Mouse (Mus musculus) right cerebral cortex, postnatal 36 days (tissue): ENCODE data around the gene Impdh1.

Source experiments
- DNase-seq, 2 experiments: peaks; one replicate each; pipeline ENCODE4 v3.0.0; 2022; ENCODE audit warnings: low spot score in 2 of 2, mixed read lengths in 1 of 2

Gene Impdh1

DNA sequence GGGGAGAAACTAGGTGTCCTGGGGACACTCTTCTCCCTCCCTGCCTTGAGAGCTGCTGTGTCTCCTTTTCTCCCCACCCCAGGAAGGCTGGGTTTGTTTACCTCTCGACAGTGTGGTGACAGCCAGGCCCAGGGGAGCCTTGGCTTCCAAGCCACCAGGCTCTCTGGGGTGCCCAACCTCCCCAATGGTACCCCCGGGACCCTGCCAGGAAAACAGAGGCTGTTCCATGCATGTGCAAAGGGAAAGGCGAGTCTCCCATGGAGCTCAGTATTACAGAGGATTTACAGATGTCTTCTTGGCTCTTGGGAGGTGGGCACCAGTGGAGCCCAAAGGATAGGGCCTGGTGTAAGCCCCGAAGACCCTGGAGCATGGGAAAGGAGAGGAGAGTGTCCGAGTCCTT is 2.7 kb downstream of the Impdh1 start:
- DNase-seq = no peak

DNA sequence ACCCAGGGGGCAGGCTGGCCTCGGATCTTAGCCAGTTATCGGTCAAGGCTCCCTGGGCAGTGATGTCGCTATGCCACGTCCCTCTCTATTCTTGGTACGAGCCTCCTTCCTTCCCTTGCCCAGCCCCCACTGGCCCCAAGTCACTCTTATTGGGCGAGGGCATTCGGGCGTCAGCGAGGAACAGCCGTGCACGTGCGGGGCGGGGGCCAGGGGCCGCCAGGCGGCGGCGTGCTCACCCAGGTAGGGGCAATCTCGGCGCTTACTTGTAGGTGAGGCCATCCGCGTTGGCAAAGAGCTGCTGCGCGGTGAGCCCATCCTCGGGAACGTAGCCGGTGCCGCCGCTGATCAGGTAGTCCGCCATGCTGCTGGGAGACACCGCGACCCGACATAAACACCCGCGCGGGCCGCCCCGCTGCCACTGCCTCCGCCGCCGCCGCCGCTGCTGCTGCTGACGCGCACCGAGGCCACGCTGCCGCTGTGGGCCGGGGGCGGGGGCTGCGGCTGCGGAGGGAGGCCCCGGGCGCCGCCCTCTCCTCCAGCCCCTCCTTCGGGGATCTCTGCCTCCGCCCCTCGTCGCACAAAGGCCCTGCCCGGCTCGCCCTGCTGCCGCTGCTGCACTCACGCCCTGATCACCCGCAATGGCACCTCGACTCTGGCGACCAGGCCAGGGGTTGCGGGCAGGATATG is 4.2 kb downstream of the Impdh1 start:
- peak; percentile 56 to 67 for DNase-seq

DNA sequence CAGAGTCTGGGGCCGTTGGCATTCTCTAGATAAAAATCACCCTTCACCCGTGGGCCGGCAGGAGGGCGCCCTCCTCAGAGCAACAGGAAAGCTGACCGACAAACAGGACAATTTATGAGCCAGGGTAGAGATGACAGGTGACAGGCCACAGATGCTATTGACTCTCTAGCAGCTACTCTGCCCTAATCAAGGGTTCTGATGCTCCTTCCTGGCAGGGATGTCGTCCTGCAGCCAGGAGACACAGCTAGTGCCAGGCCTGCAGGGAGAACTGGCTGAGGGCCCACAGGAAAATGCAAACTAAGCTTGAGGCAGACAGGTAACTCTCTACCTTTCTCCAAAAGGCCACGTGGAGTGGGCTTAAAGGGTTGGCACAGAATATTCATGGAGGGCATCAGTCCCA is 5.0 kb downstream of the Impdh1 start:
- no peak for DNase-seq

DNA sequence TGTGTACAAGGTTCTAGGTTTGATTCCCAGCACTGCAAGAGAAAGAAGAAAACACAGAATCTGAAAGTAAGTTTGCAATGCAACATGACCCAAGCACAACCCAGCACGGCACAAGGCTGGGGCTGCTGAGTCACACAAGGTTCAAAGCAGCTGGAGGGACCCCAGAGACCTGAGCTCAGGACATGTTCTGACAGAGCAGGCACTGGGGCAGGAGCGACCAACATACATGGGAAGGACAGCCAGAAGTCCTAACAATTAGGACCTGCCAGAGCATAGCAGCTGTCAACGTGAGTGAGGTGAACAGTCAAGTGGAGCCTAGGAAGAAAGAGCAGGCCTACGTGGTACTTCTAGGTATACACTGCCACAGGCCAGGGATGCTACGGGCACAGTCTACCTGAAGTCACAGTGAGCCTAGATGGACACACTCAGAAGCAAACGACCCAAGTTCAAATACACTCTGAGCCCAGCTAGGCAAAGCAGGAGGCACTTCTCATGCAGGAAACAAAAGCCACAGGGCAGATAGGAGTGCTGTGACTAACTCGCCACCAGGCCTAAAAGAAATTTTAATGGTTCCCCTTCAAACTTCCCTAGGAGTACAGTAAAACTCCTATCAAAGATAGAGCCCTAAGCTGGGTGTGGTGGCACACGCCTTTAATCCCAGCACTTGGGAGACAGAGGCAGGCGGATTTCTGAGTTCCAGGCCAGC is 5.8 kb downstream of the Impdh1 start:
- DNase-seq = no peak

DNA sequence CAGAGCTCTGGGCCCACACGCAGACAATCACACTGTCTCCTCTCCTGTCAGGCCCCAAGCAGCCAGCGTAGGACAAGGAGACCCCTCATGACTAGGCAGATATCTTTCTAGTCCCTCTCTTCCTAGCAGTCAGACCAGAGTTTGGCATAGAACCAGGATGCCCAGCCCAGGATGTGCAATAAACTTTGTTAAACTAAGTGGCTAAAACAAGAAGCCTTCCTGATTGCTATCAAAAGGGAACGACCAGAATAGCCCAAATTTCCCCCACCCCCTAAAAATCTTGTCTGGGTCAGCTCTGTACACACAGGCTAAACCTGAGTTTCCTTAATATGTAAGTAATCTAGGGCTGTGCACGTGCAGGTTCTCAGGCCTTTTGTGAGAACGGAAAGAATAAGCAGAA is 8.0 kb downstream of the Impdh1 start:
- DNase-seq = no peak

DNA sequence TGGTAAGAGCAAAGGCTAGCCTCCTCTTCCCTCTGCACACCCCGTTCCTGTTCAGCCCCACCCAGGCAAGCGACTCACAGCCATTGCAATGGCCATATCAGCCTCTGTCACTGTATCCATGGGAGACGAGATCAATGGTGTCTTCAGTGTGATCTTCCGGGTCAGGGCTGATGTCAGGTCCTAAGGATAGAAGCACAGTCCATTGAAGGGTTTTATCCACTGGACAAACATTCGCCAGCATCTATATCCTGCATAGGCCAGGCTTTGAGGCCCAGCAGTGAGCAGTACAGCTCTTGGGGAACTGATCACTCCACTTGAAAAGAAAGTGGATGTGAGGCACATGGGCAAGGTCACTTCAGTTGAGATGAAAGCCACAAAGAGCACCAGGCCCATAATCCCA is 9.1 kb downstream of the Impdh1 start:
- DNase-seq = no peak

DNA sequence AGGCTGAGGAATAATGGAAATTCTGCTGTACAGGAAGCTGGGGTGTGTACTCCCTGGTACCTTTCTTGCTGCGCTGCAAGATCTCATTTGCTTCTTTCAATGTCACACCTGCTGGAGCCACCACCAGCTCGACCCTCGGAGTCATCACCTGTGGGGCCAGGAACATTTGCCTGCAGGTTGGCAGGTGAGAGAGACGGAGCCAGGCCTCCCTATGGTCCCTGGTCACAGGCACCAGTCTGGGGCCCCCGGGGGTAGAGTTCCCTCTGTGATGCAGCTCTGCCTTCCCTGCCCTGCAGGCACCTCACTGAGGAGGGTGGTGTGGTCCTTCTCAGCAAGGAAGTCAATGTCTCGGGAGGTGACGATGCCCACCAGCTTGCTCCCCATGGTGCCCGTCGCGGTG is 10.2 kb downstream of the Impdh1 start:
- DNase-seq = no peak

DNA sequence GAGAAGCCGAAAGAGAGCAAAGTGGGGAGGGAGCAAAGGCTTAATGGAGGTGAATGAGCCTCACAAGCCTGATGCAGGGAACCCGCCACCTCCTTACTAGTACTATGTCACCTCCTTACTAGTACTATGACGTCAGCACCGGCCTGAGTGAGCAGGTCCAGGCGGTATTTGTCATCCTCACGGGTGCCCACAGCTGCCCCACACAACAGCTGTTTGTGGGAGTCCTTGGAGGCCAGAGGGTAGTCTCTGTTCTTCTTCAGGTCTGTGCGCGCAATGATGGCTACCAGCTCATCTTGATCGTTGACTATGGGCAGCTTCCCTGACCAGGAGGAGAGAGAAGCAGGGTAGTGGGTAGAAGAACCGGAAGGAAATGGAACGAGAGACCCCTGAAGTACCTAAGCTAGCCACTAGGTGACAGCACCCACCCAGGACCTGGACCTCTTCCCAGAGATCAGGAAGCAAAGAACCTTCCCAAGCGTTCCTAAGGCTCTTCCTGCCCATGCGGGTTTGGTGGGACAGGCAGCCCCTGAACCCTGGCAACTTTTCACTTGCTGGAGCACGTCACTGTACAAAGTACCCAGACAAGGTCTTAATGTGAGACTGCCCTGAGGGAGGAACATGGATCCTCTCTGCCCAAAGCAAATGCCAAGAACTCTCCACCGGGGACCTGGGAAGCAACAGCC is 11.1 kb downstream of the Impdh1 start:
- no peak for DNase-seq

DNA sequence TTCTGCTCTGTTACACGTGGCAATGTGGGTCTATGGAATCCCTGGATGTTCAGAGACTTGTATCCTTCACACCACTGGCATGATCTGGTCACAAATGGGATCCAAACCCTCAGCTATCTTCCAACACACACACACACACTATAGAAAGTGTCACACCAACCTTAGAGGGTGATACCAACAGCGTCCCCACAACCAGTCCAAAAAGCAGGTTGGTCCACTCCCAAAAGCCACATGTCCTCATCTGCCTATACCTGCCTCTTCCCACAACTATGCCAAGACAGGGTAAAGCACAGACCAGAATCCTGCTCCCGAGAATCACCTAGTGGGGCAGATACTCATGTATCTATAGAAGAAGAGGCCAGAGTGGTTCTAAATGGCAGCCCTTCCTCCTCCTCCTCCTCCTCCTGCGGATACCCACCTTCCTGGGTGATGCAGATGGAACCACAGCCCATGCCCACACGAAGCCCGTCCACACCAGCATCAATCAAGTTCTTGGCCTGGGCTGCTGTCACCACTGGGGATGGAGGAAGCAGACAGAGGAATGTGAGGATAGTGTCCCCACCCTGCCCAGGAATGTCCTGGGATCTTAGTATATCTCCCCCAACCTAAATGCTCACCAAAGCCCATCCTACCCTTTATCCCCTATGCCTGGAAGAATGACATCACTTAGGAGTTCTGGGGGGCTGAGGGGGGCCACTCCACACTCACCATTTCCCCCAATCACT is 12.1 kb downstream of the Impdh1 start:
- no peak for DNase-seq

DNA sequence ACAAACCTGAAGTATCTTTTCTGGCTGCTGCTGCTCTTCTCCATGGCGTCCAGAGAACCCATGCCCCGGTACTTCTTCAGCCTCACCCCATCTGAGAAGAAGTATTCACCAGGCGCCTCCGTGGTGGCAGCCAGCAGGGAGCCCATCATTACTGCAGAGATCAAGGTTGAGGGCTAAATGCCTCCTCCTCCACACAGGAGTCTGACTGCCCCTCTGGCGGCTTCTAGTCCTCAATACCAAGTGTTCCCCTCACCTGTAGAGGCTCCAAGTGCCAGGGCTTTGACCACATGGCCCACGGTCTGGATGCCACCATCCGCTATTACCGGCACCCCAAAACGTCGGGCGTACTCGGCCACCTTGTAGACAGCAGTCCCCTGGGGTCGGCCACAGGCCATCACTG is 13.1 kb downstream of the Impdh1 start:
- no peak for DNase-seq

DNA sequence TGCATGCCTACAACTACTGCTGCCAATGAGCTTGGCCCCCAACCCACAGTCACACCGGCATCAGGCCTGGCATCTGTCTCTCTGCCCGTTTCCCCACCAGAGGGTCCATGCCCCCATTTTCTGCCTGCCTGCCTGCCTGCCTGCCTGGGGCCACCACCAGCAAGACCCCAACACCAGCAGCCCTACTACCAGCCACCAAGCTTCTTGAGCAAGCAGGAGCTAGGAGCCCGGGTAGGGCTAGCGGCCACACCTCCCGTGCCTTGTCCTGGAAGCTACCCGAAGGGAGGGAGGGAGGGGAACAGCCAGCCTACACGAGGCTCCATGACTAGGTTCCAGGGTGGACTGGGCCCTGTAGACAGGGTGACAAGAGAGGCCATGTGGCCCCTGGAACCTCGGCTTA is 14.2 kb downstream of the Impdh1 start:
- DNase-seq = no peak

DNA sequence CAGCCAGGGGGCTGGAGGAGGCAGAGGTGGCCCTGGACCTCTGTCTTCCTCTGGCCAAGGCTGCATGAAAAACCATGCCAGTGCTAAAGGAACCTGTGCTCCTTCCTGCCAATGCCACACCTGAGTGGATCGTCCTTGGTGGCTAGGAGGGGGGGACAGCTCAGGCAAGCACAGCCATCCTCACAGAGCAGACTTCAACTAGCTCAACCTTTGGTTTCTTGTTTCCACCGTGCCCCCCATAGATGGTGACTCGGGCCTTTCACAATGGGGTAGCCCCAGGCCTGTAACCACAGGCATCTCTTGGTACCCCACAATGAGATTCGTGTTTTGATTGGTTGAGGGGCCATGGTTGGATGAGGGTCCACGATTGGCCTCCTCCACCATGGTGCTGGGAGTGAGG is 14.8 kb downstream of the Impdh1 start:
- DNase-seq = no peak

DNA sequence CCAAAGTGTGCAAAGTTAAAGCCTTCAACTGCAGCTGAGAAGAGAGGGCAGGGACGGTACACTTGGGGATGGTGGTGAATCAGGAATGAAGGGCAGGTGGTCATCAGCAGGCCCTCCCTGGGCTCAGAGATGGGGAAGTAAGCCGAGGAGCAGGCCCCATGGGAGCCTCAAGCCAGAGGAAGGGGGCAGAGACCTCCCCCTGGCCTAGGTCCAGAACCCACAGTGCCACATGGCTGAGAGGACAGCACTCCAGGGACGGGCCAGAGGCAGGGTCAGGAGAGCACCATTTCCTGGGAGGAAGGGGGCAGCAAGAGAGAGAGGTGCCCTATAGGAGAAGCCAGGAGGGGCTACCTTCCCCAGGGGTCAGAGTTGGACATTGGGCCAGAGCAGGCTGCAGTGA is 15.7 kb downstream of the Impdh1 start:
- no peak for DNase-seq

DNA sequence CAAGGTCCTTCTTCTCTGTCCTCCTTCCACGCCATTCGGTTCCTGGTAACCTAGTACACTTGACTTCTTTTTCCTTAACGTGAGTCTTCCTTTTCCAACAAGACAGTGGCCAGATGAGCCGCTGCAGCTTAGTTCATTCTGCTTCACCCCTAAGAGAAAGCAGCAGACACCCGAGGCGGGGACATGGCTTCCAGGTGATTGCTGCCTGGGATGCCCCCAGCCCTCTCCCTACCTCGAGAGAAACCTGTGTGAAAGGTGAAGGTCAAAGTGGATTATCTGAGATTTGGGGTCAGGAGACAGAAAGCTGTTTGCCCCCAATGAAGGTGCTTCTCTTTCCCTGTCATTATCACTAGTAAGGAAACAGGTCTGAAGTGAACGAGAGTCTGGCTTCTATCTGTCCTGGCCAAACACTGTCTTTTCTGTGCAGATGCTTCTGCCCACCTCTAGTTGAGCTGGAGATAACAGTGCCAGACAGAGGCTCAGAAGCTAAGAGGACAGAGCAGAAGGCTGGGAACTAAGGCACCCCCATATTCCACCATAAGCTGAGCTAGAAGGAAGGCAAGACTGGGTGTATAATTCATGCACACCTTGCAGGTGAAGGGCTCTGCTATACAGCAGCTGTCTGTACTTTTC is 16.8 kb downstream of the Impdh1 start:
- no peak for DNase-seq

DNA sequence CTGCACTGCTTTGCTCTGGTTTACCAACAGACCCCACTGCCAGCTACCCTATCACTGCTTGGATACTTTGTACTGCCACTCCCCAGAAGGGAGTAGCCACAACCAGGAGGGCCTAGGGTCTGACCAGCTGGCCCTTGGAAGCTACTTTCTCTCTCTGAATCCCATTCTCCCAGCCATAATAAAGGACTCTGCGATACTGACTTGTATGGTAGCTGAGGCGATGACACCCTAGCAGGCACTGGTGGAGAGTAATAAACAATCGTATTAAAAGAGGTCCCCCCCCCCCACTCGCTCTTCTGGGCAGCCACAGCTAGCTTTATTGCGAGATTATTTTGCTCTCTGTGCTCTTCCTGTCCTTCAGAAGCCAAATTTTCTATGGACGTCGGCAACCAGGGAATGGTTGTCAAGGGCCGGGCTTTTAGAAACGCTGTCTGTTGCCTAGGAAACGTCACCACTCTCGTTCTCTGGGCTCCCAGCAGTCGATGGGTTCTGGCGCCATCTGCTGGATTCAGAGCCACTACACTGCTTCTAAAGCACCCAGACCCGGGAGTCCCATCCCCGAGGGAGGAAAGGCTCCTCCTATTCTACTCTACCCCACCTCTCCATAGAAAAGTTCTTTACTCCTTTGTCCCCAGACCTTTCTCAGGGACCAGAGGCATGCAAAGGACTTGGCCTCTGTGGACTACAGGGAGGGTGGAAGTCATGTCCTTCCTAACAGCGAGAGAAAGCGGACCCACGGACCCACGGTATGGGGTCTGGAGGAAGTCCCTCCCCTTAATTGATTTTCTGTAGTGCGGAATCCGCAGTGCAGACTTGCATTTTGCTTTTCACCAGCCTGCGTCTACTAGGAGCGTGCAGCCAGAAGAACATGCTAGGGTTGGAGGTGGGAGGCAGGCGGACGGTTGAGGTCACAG is 17.6 kb downstream of the Impdh1 start:
- peak; percentile 83 to 89 for DNase-seq

DNA sequence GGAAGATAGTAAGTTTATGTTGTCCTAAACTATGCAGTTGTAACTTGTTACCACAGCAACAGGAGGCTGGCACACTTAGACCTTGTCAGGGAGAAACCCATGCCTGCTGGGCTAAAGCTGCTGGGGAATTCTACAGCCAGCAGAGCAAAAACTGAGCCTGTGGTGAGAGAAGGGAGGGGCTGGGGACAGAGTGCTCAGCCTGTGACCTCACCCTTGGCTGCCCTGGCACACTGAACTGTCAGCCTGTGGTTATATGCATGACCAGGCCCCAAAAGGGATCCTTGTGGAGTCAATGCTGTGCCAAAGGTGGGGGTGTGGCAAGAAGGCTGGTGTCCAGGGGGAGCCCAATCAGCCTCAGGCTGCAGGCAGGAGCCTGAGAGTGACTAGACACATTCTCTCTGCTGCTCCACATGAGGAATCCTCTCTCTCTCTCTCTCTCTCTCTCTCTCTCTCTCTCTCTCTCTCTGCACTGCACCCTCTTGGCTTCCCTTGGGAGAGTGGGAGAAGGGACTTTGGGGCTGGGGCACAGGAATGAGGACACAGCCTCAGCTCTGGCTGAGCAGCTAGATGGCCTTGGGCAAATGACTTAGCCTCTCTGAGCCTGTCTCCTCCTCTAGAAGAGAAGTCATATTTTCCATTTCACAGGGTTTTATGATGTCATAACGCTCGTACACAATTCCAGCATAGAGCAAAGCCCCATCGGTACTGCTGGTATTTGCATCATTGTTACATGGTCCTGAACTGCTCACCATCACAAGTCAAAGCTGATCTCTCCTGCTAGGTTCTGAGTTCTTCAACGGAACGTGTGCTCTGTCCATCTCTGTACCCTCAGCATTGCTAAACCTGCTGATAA is 20.1 kb downstream of the Impdh1 start:
- no peak for DNase-seq

DNA sequence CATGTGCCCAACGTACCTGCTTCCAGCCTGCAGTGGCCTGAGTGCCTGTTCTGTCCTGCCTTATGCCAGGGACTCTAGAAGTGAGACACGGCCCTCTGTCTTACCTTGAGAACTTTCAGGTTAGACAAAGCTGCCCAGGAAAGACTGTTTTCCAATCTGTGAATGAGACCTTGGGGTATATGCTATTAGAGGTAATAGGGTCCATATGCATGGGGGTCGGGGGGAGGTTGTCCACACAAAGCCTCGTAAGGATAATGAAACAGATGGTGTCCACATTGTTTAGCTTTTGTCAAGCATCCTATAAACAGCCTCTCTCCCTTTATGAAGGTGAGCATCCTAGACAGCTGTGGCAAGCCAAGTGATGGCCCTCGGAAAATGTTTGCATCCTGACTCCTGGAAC is 21.0 kb downstream of the Impdh1 start:
- no peak for DNase-seq

DNA sequence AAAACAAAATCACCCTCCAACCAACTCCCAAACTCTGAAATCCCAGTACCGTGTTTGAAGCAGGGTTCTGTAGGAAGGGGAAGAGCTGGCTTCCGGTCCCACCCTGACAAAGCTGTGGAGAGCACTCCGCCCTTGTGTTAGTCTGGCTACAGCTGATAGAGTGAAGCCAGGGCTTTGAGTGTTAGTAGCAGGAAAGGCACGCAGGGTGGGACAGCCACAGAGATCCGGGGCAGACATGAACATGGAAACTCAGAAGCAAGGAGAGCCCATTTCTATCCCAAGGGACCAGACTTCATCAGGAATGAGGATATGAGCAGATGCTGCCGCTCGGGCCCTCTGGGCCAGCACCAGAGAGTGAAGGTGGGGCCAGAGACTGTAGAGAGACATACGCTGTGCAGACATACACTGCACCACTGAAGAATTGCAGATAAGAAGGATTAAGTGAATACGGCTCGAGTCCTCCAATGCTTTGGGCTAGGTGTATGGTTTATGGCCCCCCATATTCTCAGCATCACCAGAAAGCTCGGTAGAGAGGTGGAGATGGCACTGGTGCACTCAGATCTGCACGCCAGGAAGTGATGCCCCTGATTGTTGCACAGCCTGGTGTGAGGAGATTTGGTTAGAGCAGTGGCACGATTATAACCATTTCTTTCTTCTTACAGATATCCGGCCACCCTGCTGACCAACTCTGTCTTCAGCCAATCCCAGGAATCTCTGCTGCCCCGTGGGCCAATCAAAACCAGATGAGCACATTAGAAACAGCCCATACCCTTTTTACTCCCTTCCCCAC is 22.0 kb downstream of the Impdh1 start:
- DNase-seq = no peak

DNA sequence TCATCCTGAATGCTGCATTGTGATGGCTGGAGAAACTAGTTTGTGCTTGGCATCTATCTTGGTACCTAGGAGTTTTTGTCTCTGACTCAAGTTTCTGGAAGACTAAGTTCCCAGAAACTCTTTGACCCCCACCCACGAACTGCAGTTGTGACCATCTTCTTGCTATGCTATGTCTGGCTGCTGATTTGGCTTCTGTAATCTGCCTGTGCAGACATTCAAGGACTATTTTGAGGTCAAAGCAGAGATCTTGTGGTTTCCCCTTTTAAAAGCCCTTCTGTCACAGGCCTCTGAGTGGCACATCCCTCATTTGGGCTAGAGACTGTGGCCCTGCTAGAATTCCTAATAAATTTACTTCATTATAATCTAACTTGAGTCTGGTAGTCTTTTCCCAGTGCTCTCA is 28.2 kb downstream of the Impdh1 start:
- DNase-seq = no peak
